14 mouse cellular contexts compared by ENCODE assay signal in genomic region chr2:107965336-107966306, GRCm38 (mm10).
DNase-seq lines count a peak whose midpoint lies in the region; ATAC-seq and TF ChIP-seq lines count a peak whose summit lies in the region.
"Had no signal": no experiment of that assay in that cellular context is flagged by ENCODE, and none has a peak within 500 bp of the region (broad histone marks: within the 10 kb centered on the region; RNA-seq: fewer than 3 reads in every experiment).

No protein-coding gene starts in this region.

- no peak overlapping the region for H3K4me3 ChIP-seq in hindbrain, embryonic 13.5 days
- H3K4me3 ChIP-seq in hindbrain, postnatal 0 days (ENCODE audit: low read length): no peak overlapping the region
- no peak overlapping the region for H3K4me3 ChIP-seq in forebrain, embryonic 14.5 days (ENCODE audit: low read depth, low read length)
- no peak overlapping the region for H3K4me3 ChIP-seq in midbrain, embryonic 13.5 days (replicated peaks)
- H3K4me3 ChIP-seq in gastrocnemius, adult 2 months: no peak overlapping the region
- H3K4me3 ChIP-seq: heart, embryonic 10.5 days; limb, embryonic 15.5 days had no signal

- peak overlapping the region; percentile 32; the same call in 1 of the 2 replicates for H3K27ac ChIP-seq in hindbrain, embryonic 13.5 days
- H3K27ac ChIP-seq in hindbrain, postnatal 0 days: no peak overlapping the region
- peak overlapping the region; percentile 15; the same call in 1 of the 2 replicates for H3K27ac ChIP-seq in forebrain, embryonic 14.5 days (ENCODE audit: low read depth, low read length)
- H3K27ac ChIP-seq in midbrain, embryonic 13.5 days: peak overlapping the region; percentile 62
- no peak overlapping the region for H3K27ac ChIP-seq in gastrocnemius, adult 2 months
- H3K27ac ChIP-seq: heart, embryonic 10.5 days; limb, embryonic 15.5 days had no signal

- 59% methylated on average over 7 of the region's 7 CpGs for WGBS in hindbrain, embryonic 13.5 days
- 57% methylated on average over 7 of the region's 7 CpGs for WGBS in hindbrain, postnatal 0 days
- 10% methylated on average over 7 of the region's 7 CpGs for WGBS in forebrain, embryonic 14.5 days
- WGBS in midbrain, embryonic 13.5 days: 40% methylated on average over 7 of the region's 7 CpGs

- intact Hi-C loops in gastrocnemius, adult 2 months (cut with DNase I): no loop called here

- H3K9ac ChIP-seq in hindbrain, embryonic 13.5 days: no peak overlapping the region
- no peak overlapping the region for H3K9ac ChIP-seq in hindbrain, postnatal 0 days (replicated peaks; ENCODE audit: low read length)
- no peak overlapping the region for H3K9ac ChIP-seq in forebrain, embryonic 14.5 days (ENCODE audit: low read length)
- H3K9ac ChIP-seq in midbrain, embryonic 13.5 days (replicated peaks): no peak overlapping the region
- H3K9ac ChIP-seq: limb, embryonic 15.5 days; lung, embryonic 14.5 days had no signal

- TF ChIP-seq CTCF in hindbrain, postnatal 0 days (IDR thresholded peaks at IDR 0.05; ENCODE audit: low read depth): no peak
- no peak for TF ChIP-seq CTCF in gastrocnemius, adult 2 months (IDR thresholded peaks at IDR 0.05)

- peaks cover 10% of the 10 kb centered on the region for H3K4me1 ChIP-seq in hindbrain, embryonic 13.5 days (replicated peaks)
- H3K4me1 ChIP-seq in hindbrain, postnatal 0 days (ENCODE audit: insufficient read depth, low read length): no peaks in the 10 kb centered on the region
- H3K4me1 ChIP-seq in forebrain, embryonic 14.5 days (ENCODE audit: control insufficient read depth, insufficient read depth, low read length): peaks cover 9% of the 10 kb centered on the region; the same call in 1 of the 2 replicates
- H3K4me1 ChIP-seq in midbrain, embryonic 13.5 days (replicated peaks): peaks cover 13% of the 10 kb centered on the region
- H3K4me1 ChIP-seq: heart, embryonic 10.5 days; limb, embryonic 15.5 days had no signal

- H3K4me2 ChIP-seq in hindbrain, embryonic 13.5 days: no peak overlapping the region
- no peak overlapping the region for H3K4me2 ChIP-seq in hindbrain, postnatal 0 days (ENCODE audit: low read depth, low read length)
- no peak overlapping the region for H3K4me2 ChIP-seq in forebrain, embryonic 14.5 days (ENCODE audit: low read length)
- no peak overlapping the region for H3K4me2 ChIP-seq in midbrain, embryonic 13.5 days (replicated peaks)
- H3K4me2 ChIP-seq: limb, embryonic 15.5 days; lung, embryonic 14.5 days had no signal

- no peaks in the 10 kb centered on the region for H3K36me3 ChIP-seq in hindbrain, embryonic 13.5 days
- H3K36me3 ChIP-seq in hindbrain, postnatal 0 days (ENCODE audit: insufficient read depth, low read length): no peaks in the 10 kb centered on the region
- no peaks in the 10 kb centered on the region for H3K36me3 ChIP-seq in forebrain, embryonic 14.5 days (ENCODE audit: control insufficient read depth, insufficient read depth, low read length)
- no peaks in the 10 kb centered on the region for H3K36me3 ChIP-seq in midbrain, embryonic 13.5 days
- H3K36me3 ChIP-seq: G1E; heart, embryonic 10.5 days; limb, embryonic 15.5 days had no signal

- no peak for DNase-seq in hindbrain, postnatal 0 days (ENCODE audit: low spot score)
- peak; percentile 98 for DNase-seq in Muller cell, postnatal 12 days (ENCODE audit: inconsistent ontology term)
- DNase-seq in forebrain, embryonic 14.5 days (ENCODE audit: low spot score): peak; percentile 81
- no peak for DNase-seq in urinary bladder, adult 18-20 months (ENCODE audit: low spot score in 2 of 2)
- no peak for DNase-seq in gastrocnemius, adult 2 months
- DNase-seq: cerebellum, adult 2 months; kidney, postnatal 10 days; lung, embryonic 14.5 days had no signal

- no peaks in the 10 kb centered on the region for H3K9me3 ChIP-seq in hindbrain, embryonic 13.5 days
- H3K9me3 ChIP-seq in hindbrain, postnatal 0 days (ENCODE audit: low read length): no peaks in the 10 kb centered on the region
- H3K9me3 ChIP-seq in forebrain, embryonic 14.5 days (replicated peaks; ENCODE audit: control insufficient read depth, low read length): no peaks in the 10 kb centered on the region
- H3K9me3 ChIP-seq in midbrain, embryonic 13.5 days: no peaks in the 10 kb centered on the region
- H3K9me3 ChIP-seq: heart, embryonic 10.5 days; limb, embryonic 15.5 days had no signal

- H3K27me3 ChIP-seq in hindbrain, embryonic 13.5 days: no peaks in the 10 kb centered on the region
- H3K27me3 ChIP-seq in hindbrain, postnatal 0 days (ENCODE audit: insufficient read depth, low read length): no peaks in the 10 kb centered on the region
- H3K27me3 ChIP-seq in forebrain, embryonic 14.5 days (replicated peaks; ENCODE audit: control insufficient read depth, insufficient read depth, low read length): no peaks in the 10 kb centered on the region
- no peaks in the 10 kb centered on the region for H3K27me3 ChIP-seq in midbrain, embryonic 13.5 days
- H3K27me3 ChIP-seq: limb, embryonic 15.5 days had no signal

- peak; percentile 63; the same call in 1 of the 2 replicates for ATAC-seq in hindbrain, embryonic 13.5 days (ENCODE audit: low FRiP score)
- no peak for ATAC-seq in hindbrain, postnatal 0 days
- ATAC-seq in forebrain, embryonic 14.5 days: peak; percentile 85
- ATAC-seq in midbrain, embryonic 13.5 days: peak; percentile 89
- ATAC-seq: intestine, embryonic 16.5 days had no signal

Comparison
In these comparisons a context has a peak if more than half of its experiments do, and no peak if none do; other contexts are left out.
1. H3K27ac ChIP-seq: peak in hindbrain, embryonic 13.5 days (single experiment), forebrain, embryonic 14.5 days (single experiment) and midbrain, embryonic 13.5 days (single experiment); none in hindbrain, postnatal 0 days (single experiment) and gastrocnemius, adult 2 months (single experiment).
2. DNase-seq: peak in Muller cell, postnatal 12 days (single experiment) and forebrain, embryonic 14.5 days (single experiment); none in hindbrain, postnatal 0 days (single experiment), urinary bladder, adult 18-20 months (0 of 2) and gastrocnemius, adult 2 months (single experiment).